Mouse (Mus musculus) ES-Bruce4 (cell line): ENCODE results near the gene Gm9837. TPM values are rescaled to one million over a fixed set of nuclear protein-coding genes. Genes with fewer than 3 reads are reported as not detected.
"Not testable (repeated sequence)": the region's sequence is repeated elsewhere in the genome, so short reads cannot be mapped to it uniquely, and the experiment has no call there.

ENCODE experiments used
- H3K27ac ChIP-seq: 2 replicates; pipeline ENCODE4 v1.5.1; 2012; ENCODE audit warnings: low read length, inconsistent platforms; ENCODE audit not compliant: insufficient read depth
- H3K27me3 ChIP-seq: 2 replicates; pipeline ENCODE4 v1.6.1; 2012; ENCODE audit warnings: mild to moderate bottlenecking, low read length, inconsistent platforms; ENCODE audit not compliant: control insufficient read depth, poor library complexity, insufficient read depth, severe bottlenecking
- H3K36me3 ChIP-seq: 2 replicates; pipeline ENCODE4 v1.6.1; 2012; ENCODE audit warnings: inconsistent platforms, mild to moderate bottlenecking, low read length, moderate library complexity; ENCODE audit not compliant: control insufficient read depth, poor library complexity, insufficient read depth, severe bottlenecking
- H3K4me1 ChIP-seq: one replicate; pipeline ENCODE4 v1.8.1; 2011; ENCODE audit warnings: low read length; ENCODE audit not compliant: control insufficient read depth, insufficient read depth
- H3K4me3 ChIP-seq: 2 replicates; pipeline ENCODE4 v1.5.1; 2011; ENCODE audit warnings: low read depth, mild to moderate bottlenecking, low read length
- H3K9ac ChIP-seq: 2 replicates; pipeline ENCODE4 v1.6.1; 2012; ENCODE audit warnings: low read depth, mild to moderate bottlenecking, inconsistent platforms; ENCODE audit not compliant: poor library complexity, severe bottlenecking
- H3K9me3 ChIP-seq: replicated peaks from 2 replicates; pipeline ENCODE4 v1.6.1; 2012; ENCODE audit warnings: mild to moderate bottlenecking, low read length, inconsistent platforms; ENCODE audit not compliant: control insufficient read depth, poor library complexity, insufficient read depth, severe bottlenecking
- CTCF ChIP-seq: IDR thresholded peaks from one replicate; pipeline ENCODE4 v1.8.1; 2011; ENCODE audit warnings: low read depth, low read length
- EP300 ChIP-seq: IDR thresholded peaks from 2 replicates; pipeline ENCODE4 v1.6.1; 2011; ENCODE audit warnings: low read depth, low read length; ENCODE audit not compliant: insufficient read depth
- POLR2A ChIP-seq: IDR thresholded peaks from one replicate; pipeline ENCODE4 v1.8.1; 2011; ENCODE audit warnings: low read length; ENCODE audit not compliant: insufficient read depth
- polyA plus RNA-seq: library from polyadenylated mRNA; stranded (reverse); fragments of >200 nt; gene quantifications from 2 replicates; pipeline ENCODE4 v1.2.4, GENCODE M21; 2011; ENCODE audit warnings: low read depth; ENCODE audit not compliant: missing spikeins, insufficient read depth, insufficient read length

Gm9837 gene
- polyA plus RNA-seq, 1 experiment = not detected

DNA sequence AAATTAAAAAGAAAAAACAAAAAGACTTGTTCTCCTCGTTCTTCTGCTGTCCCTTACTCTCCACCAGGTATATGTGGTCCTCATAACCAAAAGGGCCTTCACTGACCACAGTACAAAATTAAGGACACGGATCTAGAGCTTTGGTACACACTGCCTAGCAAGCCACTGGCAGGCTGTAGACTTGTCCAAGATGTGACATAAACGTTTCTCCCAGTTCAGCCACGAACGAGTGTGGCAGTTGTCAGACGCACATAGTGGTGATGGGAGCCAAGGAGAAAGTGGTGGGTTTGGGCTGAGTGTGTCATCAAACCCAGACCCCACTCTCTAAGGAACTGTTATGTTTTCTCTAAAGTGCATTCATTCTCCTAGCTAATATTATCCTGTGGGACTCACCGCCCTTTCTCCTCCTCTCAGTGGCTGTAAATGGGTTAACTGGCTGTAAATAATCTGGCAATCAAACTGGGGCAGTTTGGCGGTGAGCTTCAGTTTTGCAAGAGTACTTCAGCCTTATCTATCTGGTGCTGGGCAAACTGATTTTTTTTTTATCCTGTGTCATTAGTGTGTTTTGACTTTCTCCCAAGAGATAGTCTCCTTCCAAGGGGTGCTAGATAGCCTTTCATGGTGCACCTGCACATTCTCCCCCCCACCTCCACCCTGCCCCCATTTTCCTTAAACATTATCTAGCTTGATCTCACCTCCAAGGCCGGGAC is 38.8 kb downstream of the Gm9837 start:
- peak overlapping the region; percentile 62 for H3K9ac ChIP-seq
- TF ChIP-seq POLR2A (no peak), CTCF (no peak)
- H3K9me3 ChIP-seq = no peaks in the 10 kb centered on the region
- peak overlapping the region; percentile 75 for H3K4me3 ChIP-seq
- H3K27me3 ChIP-seq = no peaks in the 10 kb centered on the region
- H3K4me1 ChIP-seq = peaks cover 2% of the 10 kb centered on the region
- peak overlapping the region; percentile 85 for H3K27ac ChIP-seq
- H3K36me3 ChIP-seq = peaks cover 14% of the 10 kb centered on the region

DNA sequence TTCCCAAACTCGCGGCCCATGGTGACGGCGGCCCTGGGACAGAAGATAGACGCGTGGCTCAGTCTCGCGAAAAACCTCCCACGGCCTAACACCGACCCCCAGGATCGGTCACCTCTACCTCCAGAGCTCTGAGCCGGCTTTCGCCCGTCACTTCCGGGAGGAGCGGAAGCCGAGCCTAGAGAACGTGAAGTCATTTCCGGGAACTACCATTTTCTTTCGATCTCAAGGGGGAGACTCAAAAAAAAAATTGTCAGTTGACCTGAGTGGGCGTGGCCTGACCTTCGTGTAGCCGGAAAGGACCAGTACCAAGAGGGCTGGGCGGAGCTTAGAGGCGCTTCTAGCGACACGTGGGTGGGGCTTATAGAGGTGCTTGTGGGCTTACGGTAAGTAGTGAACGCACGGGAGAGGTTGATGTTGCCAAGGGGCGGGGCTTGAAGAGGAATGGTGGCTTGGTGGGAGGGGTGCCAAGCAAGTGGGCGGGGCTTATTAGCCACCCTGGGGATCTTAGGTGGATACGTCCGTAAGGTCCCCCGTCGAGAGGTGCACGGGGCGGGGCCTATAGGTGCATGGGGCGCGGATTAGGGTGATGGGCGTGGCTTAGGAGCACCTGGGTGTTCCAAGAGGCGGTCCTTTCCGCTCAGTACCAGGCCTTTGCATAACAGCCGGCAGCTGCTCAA is 39.5 kb downstream of the Gm9837 start, which contains the start of the genes Uqcrq and Gdf9:
TSS of gene Uqcrq (minus strand) at position 162 of the 677 bp plus-strand sequence.
TSS of gene Gdf9 (plus strand) at position 354 of the 677 bp plus-strand sequence.
- peak within 1 kb of the TSS; percentile 91 for H3K4me3 ChIP-seq
- H3K27ac ChIP-seq = peak within 1 kb of the TSS; percentile 85
- peaks cover 2% of the 10 kb centered on the region for H3K4me1 ChIP-seq
- no peaks in the 10 kb centered on the region for H3K9me3 ChIP-seq
- peak; percentile 43 for TF ChIP-seq POLR2A
- TF ChIP-seq EP300 = no peak
- H3K27me3 ChIP-seq = no peaks in the 10 kb centered on the region
- peaks cover 14% of the 10 kb centered on the region for H3K36me3 ChIP-seq
- H3K9ac ChIP-seq = peak within 1 kb of the TSS; percentile 87

DNA sequence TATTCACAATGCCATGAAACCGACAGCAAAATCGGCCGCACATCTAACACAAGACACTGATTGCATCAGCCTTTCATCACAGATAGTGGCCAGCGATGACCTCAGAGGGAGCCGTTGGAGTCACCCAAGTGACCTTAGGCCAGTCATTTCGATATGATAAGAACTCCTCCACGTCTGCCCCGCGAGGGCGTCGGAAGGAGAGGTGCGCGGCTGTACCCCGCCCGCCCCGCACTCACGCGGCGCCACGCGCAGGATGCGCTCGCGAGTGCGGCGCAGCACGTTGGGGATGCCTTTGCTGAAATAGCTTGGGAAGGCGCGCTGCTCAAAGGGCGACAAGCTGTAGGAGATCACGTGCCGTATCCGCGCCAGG is 40.0 kb downstream of the Gm9837 start:
- H3K4me3 ChIP-seq = peak overlapping the region; percentile 91
- H3K9ac ChIP-seq = peak overlapping the region; percentile 87
- peaks cover 2% of the 10 kb centered on the region for H3K4me1 ChIP-seq
- H3K27me3 ChIP-seq = no peaks in the 10 kb centered on the region
- peaks cover 14% of the 10 kb centered on the region for H3K36me3 ChIP-seq
- H3K27ac ChIP-seq = peak overlapping the region; percentile 52
- no peak for TF ChIP-seq POLR2A
- TF ChIP-seq CTCF = no peak
- no peak for TF ChIP-seq EP300
- H3K9me3 ChIP-seq = no peaks in the 10 kb centered on the region

DNA sequence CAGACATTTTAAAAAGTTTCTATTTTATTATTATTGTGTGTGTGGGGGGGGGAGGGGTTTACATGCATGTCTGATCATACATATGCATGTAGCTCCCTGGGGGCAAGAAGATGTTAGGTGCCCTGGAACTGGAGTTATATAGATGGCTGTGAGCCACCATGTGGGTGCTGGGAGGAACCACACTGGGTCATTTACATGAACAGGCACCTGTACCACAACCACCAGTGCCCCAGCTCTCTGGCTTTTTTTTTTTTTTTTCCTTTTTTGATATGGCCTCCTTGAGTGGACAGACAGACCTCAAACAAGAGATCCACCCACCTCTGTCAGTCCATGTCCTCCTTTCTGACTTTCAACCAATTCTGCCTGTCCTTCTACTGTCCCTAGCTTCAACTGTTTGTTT is 41.1 kb downstream of the Gm9837 start:
- Histone ChIP-seq H3K4me1 (peaks cover 2% of the 10 kb centered on the region), H3K27me3 (no peaks in the 10 kb centered on the region), H3K27ac (no peak overlapping the region), H3K9ac (peak overlapping the region; percentile 87; the same call in 1 of the 2 replicates), H3K4me3 (peak overlapping the region; percentile 68), H3K9me3 (no peaks in the 10 kb centered on the region), H3K36me3 (peaks cover 14% of the 10 kb centered on the region)
- TF ChIP-seq CTCF (no peak), POLR2A (no peak), EP300 (no peak)

DNA sequence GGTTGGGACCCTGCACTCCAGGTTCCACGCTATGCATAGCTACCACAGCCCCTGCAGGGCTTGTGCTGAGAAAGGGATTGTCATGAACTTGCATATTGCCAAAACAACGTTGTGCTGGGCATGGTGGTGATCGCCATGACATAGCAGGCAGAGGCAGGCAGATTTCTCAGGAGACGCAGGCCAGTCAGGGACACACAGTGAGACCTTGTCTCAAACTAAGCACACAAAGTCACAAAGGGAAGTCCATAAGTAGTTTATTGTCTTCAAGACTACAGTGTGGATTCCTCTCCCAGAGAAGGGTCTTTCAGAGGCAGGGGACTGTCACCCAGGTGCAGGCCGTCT is 41.6 kb downstream of the Gm9837 start:
- no peak overlapping the region for H3K9ac ChIP-seq
- no peak overlapping the region for H3K27ac ChIP-seq
- H3K4me1 ChIP-seq = peaks cover 2% of the 10 kb centered on the region
- no peaks in the 10 kb centered on the region for H3K27me3 ChIP-seq
- TF ChIP-seq CTCF (no peak), EP300 (no peak), POLR2A (no peak)
- H3K9me3 ChIP-seq = no peaks in the 10 kb centered on the region
- peaks cover 14% of the 10 kb centered on the region for H3K36me3 ChIP-seq
- no peak overlapping the region for H3K4me3 ChIP-seq

DNA sequence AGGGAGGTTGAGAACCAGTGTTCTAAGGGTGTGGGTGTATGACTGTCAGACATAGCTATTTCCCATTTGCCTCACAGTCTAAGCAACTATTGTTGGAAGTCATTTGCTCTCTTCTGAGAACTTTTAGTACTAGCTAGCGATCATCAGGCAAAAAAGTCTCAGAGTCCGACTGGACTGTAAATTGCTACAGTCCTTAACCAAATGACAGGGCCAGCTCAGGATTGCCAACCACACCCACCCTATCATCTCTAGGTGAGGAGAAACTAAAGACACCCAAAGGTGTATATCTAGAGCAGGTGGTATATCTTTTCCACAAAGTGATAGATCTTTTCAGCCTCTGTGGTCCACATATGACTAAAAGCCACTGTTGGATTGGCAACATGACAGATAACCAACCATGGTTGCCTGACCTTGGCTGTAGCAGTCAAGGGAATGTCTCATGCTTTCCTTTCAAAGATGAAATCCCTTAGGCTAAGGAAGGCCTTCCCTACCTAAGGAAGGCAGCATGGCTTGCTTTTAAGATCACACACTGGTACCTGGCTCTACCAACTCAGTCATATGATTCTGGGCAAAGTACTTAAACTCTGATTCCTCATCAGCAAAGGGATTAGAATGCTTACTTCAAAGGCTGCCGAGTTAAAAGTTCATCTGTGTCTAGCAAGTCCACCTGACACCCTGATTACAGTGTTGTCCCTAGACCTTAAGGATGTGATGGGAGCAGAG is 42.1 kb downstream of the Gm9837 start:
- no peak overlapping the region for H3K27ac ChIP-seq
- H3K4me3 ChIP-seq = no peak overlapping the region
- H3K4me1 ChIP-seq = peaks cover 2% of the 10 kb centered on the region
- peaks cover 14% of the 10 kb centered on the region for H3K36me3 ChIP-seq
- no peaks in the 10 kb centered on the region for H3K27me3 ChIP-seq
- H3K9me3 ChIP-seq = no peaks in the 10 kb centered on the region
- TF ChIP-seq EP300 (no peak), POLR2A (no peak)
- H3K9ac ChIP-seq = no peak overlapping the region

DNA sequence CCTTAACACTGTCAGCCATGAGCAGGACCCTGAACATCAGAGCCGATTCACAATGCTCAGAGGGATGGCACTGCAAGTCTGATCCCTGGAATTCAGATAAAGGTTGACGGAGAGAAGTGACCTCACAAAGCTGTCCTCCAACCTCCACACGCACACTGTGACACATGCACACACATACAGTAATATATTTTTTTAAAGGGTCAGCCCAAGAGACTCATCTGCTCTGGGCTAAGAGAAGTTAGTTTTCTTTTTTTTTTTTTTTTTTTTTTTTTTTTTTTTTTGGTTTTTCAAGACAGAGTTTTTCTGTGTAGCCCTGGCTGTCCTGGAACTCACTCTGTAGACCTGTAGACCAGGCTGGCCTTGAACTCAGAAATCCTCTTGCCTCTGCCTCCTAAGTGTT is 43.4 kb downstream of the Gm9837 start:
- H3K4me1 ChIP-seq, H3K4me3 ChIP-seq, H3K9me3 ChIP-seq, H3K27ac ChIP-seq, H3K9ac ChIP-seq, H3K27me3 ChIP-seq: not testable (repeated sequence)
- peaks cover 16% of the 10 kb centered on the region for H3K36me3 ChIP-seq
